In genomic region chr5:24013338-24014003, GRCm38 (mm10) we compare ENCODE assay signal across 27 mouse cellular contexts.
"Had no signal": no experiment of that assay in that cellular context is flagged by ENCODE, and none has a peak within 500 bp of the region (broad histone marks: within the 10 kb centered on the region; RNA-seq: fewer than 3 reads in every experiment).

No protein-coding gene starts in this region.

- H3K4me2 ChIP-seq: heart, embryonic 11.5 days; heart, embryonic 13.5 days; heart, embryonic 15.5 days; hindbrain, embryonic 12.5 days; hindbrain, embryonic 14.5 days; intestine, embryonic 15.5 days; limb, embryonic 13.5 days; limb, embryonic 15.5 days; liver, embryonic 12.5 days had no signal

- H3K4me3 ChIP-seq: gastrocnemius, adult 2 months; heart, adult 2 months; heart, embryonic 13.5 days; heart, embryonic 15.5 days; hindbrain, embryonic 10.5 days; hindbrain, embryonic 12.5 days; intestine, embryonic 15.5 days; layer of hippocampus, adult 2 months; left cerebral cortex, adult 2 months; limb, embryonic 13.5 days; limb, embryonic 15.5 days; liver, embryonic 12.5 days had no signal

- H3K27ac ChIP-seq: gastrocnemius, adult 2 months; heart, adult 2 months; heart, embryonic 13.5 days; heart, embryonic 15.5 days; hindbrain, embryonic 10.5 days; hindbrain, embryonic 12.5 days; hindbrain, embryonic 14.5 days; intestine, embryonic 15.5 days; layer of hippocampus, adult 2 months; left cerebral cortex, adult 2 months; limb, embryonic 13.5 days; limb, embryonic 15.5 days; liver, embryonic 12.5 days; liver, embryonic 14.5 days had no signal

- H3K27me3 ChIP-seq: heart, embryonic 13.5 days; heart, embryonic 15.5 days; hindbrain, embryonic 12.5 days; intestine, embryonic 15.5 days; limb, embryonic 13.5 days; limb, embryonic 15.5 days; liver, embryonic 12.5 days had no signal

- H3K36me3 ChIP-seq: intestine, embryonic 15.5 days; limb, embryonic 13.5 days had no signal

- H3K9ac ChIP-seq: heart, embryonic 13.5 days; heart, embryonic 15.5 days; hindbrain, embryonic 12.5 days; hindbrain, embryonic 14.5 days; intestine, embryonic 15.5 days; limb, embryonic 13.5 days; limb, embryonic 15.5 days; liver, embryonic 12.5 days; liver, embryonic 14.5 days had no signal

- H3K9me3 ChIP-seq: heart, embryonic 13.5 days; heart, embryonic 15.5 days; intestine, embryonic 15.5 days; limb, embryonic 13.5 days; limb, embryonic 15.5 days; liver, embryonic 12.5 days had no signal

- H3K4me1 ChIP-seq: heart, embryonic 15.5 days; intestine, embryonic 15.5 days; limb, embryonic 13.5 days; limb, embryonic 15.5 days had no signal

- DNase-seq: gastrocnemius, adult 2 months; gastrocnemius, postnatal 10 days; gastrocnemius, postnatal 25 days; heart, adult 2 months; heart, postnatal 4 days; kidney, adult 18-20 months; kidney, adult 8-10 months; kidney, postnatal 10 days; kidney, postnatal 25 days; kidney, postnatal 4 days; left cerebral cortex, postnatal 4 days had no signal

- ATAC-seq: hindbrain, embryonic 16.5 days; inflammation-experienced regulatory T-cells, adult 6 months; intestine, embryonic 15.5 days; intestine, postnatal 0 days; liver, embryonic 12.5 days had no signal
